Mouse (Mus musculus) liver (tissue): ENCODE results near the gene Prdm16.
A peak's percentile ranks its signal among the peaks of the same experiment; 100 is the strongest.

Experiments used
- DNase-seq: peaks from one replicate; pipeline ENCODE4 v3.0.0-alpha.2; 2020; ENCODE audit warnings: mixed read lengths

Prdm16 gene

GRCm38 (mm10) chr4:154636721-154637311 is at the start of gene Prdm16:
Prdm16 (minus strand) TSS chr4:154636873.
- DNase-seq, result peak; percentile 43

DNA sequence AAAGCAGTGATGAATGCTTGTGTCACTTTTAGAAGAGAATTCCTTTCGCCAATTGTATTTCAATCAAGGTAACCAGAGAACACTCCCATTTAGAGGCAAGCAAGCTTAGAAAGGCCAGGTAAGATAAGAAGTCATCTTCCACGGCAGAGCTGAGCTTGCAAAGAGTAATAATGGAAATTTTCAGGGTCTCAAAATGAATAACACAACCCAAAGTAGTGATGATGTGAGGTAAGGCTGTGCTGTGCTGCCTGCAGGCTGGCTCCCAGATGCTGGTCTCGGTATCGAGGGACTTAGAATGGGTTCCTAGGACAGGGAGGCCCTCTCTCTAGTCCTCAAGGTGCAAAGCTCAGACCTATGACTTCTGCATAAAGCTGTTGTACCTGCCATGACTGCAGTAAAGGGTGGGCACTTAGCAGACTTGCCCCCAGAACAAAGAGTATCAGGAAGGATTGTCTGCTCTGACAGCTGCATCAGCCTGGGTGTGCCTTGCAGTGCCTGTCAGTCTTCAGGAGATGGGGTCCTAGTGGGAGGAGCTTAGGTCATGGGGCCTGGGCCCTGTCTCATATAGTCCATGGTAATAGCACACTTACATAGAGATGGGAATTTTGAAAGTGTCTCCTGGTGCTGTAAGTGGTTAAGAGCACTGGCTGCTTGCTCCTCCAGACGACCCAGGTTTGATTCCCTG is 46.5 kb upstream of the Prdm16 start:
- DNase-seq, result no peak

GRCm38 (mm10) chr4:154682311-154682710 is 45.6 kb upstream of the Prdm16 start:
- no peak for DNase-seq

- DNase-seq, result no peak
Measured at GRCm38 (mm10) chr4:154675441-154676000, 38.8 kb upstream of the Prdm16 start.

DNA sequence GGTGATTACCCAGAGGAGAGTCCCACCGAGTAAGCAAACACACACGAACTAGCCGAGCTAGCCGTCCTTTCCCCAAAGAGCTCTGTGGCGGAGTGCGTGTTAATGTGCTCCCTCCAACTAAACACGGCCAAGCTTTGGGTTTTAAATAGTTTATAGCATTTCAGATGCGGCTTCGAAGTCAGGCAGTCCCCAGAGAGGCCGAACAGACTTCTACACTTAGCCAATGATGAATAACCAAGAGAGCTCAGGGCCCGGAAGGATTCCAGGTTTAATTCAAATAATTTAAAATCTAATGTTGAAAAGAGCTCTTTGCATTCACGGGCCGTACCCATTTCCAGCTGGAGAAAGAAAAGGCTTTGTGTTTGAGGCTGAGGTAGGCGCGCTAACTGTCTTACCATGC is 38.3 kb upstream of the Prdm16 start:
- DNase-seq, result no peak

GRCm38 (mm10) chr4:154674541-154674940 is 37.9 kb upstream of the Prdm16 start:
- peak; percentile 46 for DNase-seq

DNA sequence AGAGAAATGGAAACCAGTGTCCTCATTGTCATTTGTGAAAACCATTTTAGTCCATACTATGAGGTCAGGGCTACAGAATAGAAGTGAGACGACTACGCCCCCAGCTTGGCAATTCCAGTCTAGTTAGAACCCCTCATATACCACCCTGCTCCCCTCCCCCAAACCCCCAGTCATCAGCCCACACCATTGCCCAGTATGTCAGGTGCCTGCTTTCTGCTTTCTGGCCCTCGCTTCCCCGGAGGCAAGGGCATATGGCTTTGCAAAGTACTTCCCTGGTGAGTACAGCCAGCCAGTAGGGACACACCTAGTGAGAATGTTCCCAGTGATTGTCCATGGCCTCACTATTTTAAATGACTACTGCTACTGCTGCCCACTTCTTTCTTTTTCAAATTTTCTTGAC is 37.3 kb upstream of the Prdm16 start:
- DNase-seq, result no peak

DNA sequence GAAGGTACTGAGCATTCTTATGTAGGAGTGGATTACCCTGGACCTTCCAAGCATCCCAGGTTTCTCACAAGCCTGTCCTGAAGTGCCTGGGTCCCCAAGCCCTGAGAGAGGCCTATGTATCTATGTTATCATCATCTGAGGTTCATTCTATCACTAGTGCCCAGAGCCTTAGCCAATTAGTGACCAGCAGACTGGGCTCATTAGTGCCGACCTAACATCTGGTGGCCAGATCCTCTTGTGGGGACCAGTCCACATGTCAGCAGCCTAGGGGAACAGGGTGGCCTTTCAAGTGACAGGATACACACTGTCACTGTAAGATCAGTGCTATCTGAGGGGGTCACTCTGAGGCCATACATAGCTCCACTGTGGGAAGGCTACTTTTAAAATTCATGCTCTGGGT is 35.4 kb upstream of the Prdm16 start:
- DNase-seq, result no peak

- DNase-seq, result no peak
Measured at GRCm38 (mm10) chr4:154671232-154671912, 34.7 kb upstream of the Prdm16 start.

GRCm38 (mm10) chr4:154667767-154668166 is 31.1 kb upstream of the Prdm16 start, which contains the start of gene Actrt2:
Actrt2 (minus strand) TSS chr4:154667867.
- no peak for DNase-seq

DNA sequence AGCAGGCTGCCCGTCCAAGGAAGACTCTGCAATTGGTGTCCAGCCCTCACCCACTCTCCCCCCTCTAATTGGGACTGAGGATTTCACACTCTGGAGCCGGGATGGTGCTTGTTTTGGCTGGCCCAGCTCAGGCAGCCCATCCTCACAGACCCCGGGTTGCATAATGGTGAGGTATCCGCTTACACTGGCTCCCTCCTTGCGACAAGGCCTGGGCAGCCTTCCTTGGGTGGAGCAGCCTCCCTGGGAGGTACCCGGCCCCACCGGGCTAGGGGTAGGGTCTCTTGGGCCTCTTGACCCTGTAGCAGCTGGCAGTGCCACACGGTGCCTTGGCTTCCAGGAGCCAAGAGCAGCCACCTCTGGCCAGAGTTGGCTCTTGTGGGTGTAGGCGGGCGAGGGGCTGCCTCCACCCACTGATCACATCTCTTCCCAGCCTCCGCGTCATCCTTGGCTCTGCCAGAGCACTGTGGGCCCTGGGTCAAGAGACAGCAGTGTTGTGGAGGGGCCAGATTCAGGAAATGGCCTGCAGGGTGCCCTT is 26.1 kb upstream of the Prdm16 start:
- no peak for DNase-seq

- no peak for DNase-seq
Measured at GRCm38 (mm10) chr4:154661256-154661655, 24.6 kb upstream of the Prdm16 start.

GRCm38 (mm10) chr4:154660025-154660424 is 23.4 kb upstream of the Prdm16 start:
- DNase-seq, result no peak

DNA sequence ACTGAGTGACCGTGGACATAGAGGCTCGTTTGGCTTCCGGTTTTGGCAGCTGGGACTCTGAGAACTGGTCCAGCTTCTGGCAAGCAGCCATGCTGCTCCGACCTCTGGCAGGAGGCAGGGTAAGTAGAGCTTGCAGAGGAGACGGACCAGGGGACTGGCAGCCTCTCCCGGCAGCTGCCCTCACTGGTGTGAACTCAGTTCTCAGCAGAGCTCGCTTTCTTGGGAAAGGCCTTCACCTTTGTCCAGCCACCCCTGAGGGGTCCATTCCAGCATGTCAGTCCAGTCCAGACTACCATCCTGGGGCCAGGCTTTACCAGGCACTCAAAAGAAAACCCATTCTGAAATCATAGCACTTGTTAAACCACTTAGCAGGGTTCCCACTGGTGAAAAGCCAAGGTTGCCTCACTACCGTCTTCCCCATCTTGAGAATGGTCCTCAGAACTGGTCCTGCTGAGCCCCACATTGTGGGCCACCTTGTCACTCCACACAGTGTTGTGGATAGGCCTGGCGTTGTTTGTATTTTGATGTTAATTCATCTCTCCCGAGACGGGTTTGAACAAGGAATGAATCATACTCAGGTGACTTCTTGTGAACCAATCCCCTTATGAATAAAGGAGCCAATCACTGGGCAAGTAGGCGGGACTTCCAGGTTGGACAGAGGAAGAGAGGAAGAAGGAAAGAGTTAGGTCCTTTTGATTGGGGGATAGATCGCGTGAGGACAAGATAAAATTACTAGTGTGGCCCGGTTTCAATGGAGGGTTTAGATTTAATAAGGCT is 18.6 kb upstream of the Prdm16 start:
- no peak for DNase-seq

DNA sequence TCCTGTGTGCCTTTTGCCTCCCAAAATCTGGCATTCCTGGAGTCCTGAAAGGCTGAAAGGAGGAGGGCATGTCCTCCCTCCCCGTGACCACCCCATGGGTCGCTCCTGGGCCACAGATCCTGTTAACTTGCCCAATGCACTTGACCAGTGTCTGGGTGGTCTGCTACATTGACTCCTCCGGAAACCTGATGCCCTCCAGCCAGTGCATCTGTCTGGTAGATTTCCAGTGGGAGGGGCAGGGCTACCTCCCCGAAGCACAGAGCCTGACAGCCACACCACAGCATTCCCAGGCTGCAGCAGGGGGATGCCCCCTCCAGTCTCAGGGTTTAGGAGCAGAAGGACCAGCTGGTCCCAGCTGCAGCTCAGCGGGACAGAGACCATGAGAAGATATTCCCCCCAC is 15.8 kb upstream of the Prdm16 start:
- no peak for DNase-seq

DNA sequence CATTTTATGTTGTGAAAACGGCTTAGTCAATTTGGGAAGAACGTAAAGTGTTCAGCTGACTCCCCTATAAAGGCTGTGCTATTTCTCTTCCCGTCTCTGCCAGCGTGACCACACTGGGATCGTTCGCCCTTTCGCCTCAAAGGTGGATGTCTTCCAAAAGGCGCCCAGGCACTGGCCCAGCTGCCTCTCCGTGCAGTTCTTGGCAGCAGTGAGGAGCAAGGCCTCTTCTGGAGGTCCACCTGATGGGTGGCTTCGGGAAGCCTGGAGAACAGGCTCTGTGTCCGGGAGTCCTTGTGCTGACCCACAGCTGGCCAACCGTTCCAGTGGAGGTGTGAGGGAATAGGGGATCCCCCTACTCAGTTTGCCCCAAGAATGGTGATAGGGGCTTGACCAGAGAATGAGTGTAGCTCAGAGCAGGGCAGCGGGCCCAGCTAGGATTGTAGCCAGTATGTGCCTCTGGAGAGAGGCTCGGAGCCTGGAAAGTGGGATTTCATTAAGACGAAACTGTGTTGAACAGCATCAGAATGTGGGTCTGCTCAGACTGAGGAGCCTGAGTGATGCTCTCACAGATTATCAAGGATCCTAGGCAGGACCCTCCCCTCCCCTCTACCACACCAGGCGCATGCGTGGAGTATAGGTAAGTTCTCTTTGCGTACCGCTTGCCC is 12.5 kb upstream of the Prdm16 start:
- DNase-seq, result no peak

DNA sequence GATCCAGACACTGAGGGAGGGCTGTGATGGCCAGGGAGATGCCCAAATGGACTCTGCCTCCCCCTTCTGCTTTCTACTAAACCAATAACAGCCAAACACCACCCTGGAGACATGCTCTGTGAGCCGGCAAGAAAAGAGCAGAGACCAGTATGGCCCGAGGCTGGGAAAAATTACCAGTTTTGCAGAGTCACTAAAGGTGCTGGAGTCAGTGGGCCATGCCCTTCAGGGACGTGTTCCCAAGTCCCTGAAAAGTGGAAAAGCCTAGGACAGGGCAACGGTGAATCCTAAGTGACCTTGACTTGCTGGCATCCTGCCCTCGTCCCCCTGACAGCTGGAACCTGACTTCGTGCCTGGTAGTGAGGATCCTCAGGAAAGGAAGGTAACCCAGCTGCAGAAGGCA is 5.8 kb upstream of the Prdm16 start:
- DNase-seq, result no peak

- DNase-seq, result no peak
Measured at GRCm38 (mm10) chr4:154641296-154642110, 4.8 kb upstream of the Prdm16 start.

DNA sequence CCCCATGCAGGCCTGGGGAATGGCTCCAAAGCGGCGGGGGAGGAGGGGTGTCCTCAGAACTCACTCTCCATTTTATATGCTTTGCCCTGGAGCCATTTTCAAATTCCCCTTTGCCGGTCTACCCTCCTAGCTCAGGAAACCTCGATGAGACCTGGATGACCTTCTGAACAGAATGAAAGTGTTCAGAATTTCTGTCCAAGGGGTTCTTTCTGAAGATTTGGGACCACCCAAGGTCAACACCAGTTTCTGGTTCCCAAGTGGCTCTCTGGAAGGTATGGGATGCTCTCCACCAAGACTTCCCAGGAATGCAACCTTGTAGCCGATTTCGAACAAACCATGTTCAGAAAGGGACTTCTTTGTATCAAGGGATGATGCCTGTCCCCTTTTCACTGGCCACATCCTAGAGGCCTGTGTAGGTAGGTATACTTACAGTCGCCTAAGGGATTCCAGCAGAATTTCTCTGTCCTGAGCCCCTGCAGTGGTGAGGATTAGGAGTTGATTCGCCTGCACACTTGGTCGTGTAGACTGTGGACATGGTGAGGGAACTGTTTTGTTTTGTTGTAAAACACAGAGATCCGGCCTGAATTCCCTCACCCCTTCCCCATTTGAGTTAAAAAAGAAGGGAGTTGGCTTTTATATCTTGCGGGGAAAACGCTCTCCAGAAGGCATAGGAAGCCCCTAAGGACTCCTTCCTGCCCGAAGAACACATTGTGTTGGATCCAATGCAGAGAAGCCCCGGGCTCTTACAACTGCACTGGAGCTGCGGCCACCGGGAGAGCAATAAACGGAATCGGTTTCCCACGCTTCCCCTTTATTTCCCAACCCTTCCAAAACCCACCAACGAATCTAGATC is 4.0 kb upstream of the Prdm16 start:
- no peak for DNase-seq
